15 mouse cellular contexts compared by ENCODE assay signal in the genomic region with DNA sequence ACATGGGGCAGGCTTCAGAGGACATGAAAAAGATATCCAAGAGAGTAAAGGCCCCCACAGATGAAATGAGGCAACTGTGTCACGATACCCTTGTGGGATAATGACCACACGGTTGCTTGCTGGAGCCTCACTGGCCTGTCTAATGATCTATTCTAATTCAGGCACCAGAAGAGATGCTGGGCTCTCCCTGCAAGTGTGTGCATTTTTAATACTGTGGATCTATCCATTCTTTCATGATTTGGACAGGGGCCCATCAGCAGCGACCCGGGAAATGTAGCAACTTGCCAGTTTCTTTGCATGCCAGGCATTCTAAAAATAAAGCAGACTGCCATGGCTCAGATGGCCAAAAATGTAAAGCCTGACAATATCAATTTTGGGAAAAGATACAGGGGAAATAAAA.
A peak's percentile ranks its signal among the peaks of the same experiment; 100 is the strongest.
DNase-seq lines count a peak whose midpoint lies in the region; ATAC-seq lines count a peak whose summit lies in the region.
"Had no signal": no experiment of that assay in that cellular context is flagged by ENCODE, and none has a peak within 500 bp of the region (broad histone marks: within the 10 kb centered on the region; RNA-seq: fewer than 3 reads in every experiment).

No protein-coding gene starts in this region.

- no peaks in the 10 kb centered on the region for H3K27me3 ChIP-seq in midbrain, embryonic 13.5 days
- H3K27me3 ChIP-seq: neural tube, embryonic 12.5 days had no signal

- H3K9me3 ChIP-seq in midbrain, embryonic 13.5 days: no peaks in the 10 kb centered on the region
- H3K9me3 ChIP-seq: neural tube, embryonic 12.5 days had no signal

- H3K4me1 ChIP-seq in midbrain, embryonic 13.5 days (replicated peaks): peaks cover 23% of the 10 kb centered on the region
- H3K4me1 ChIP-seq: neural tube, embryonic 12.5 days had no signal

- no peak for DNase-seq in frontal cortex, adult 2 months (ENCODE audit: extremely low spot score in 1 of 2, low spot score in 1 of 2)
- DNase-seq in brain, adult 2 months (ENCODE audit: low read depth, low spot score): peak; percentile 55
- DNase-seq in cerebellum, postnatal 14 days: peak; percentile 58 to 84
- DNase-seq in heart, postnatal 4 days: no peak
- no peak for DNase-seq in thymus, postnatal 14 days
- no peak for DNase-seq in layer of hippocampus, postnatal 36 days
- DNase-seq: kidney, adult 8-10 months; liver; right cerebral cortex, adult 18-20 months; thymus, adult 2 months had no signal

- WGBS in midbrain, embryonic 13.5 days: 61% methylated on average over 4 of the region's 4 CpGs

- H3K4me2 ChIP-seq in midbrain, embryonic 13.5 days (replicated peaks): no peak overlapping the region
- H3K4me2 ChIP-seq: heart, embryonic 11.5 days; lung, embryonic 14.5 days; neural tube, embryonic 12.5 days had no signal

- H3K27ac ChIP-seq in midbrain, embryonic 13.5 days: peak overlapping the region; percentile 47; the same call in 1 of the 2 replicates
- H3K27ac ChIP-seq: neural tube, embryonic 12.5 days had no signal

- no peaks in the 10 kb centered on the region for H3K36me3 ChIP-seq in midbrain, embryonic 13.5 days
- H3K36me3 ChIP-seq: neural tube, embryonic 12.5 days had no signal

- ATAC-seq in frontal cortex, adult (ENCODE audit: low TSS enrichment): peak; percentile 36
- no peak for ATAC-seq in midbrain, embryonic 13.5 days

- H3K9ac ChIP-seq in midbrain, embryonic 13.5 days (replicated peaks): no peak overlapping the region
- H3K9ac ChIP-seq: lung, embryonic 14.5 days; neural tube, embryonic 12.5 days had no signal

- no peak overlapping the region for H3K4me3 ChIP-seq in midbrain, embryonic 13.5 days (replicated peaks)
- H3K4me3 ChIP-seq: neural tube, embryonic 12.5 days had no signal

Comparison
In these comparisons a context has a peak if more than half of its experiments do, and no peak if none do; other contexts are left out.
1. DNase-seq: peak in brain, adult 2 months (single experiment) and cerebellum, postnatal 14 days (2 of 2); none in frontal cortex, adult 2 months (0 of 2), heart, postnatal 4 days (single experiment), thymus, postnatal 14 days (single experiment) and layer of hippocampus, postnatal 36 days (0 of 2).